Comparison of ENCODE assay signal across 11 mouse cellular contexts in the genomic region with DNA sequence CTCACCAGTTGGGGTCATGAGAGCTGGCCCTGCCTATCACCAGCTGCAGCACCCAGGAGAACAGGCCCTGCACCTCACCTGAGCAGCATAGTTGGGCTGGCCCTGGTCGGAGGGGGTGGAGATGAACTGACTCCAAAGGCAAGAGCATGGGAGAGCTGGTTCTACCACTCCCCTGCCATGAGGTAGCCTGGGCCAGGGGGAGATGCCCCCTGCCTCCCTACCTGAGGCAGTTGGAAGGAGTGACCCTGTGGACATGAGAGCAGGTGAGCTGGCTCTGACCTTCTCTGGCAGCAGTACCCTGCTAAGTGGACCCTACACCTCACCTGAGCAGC. TPM values are rescaled to one million over a fixed set of nuclear protein-coding genes. Genes with fewer than 3 reads are reported as not detected.
A peak's percentile ranks its signal among the peaks of the same experiment; 100 is the strongest.
DNase-seq lines count a peak whose midpoint lies in the region; ATAC-seq and TF ChIP-seq lines count a peak whose summit lies in the region.
"Had no signal": no experiment of that assay in that cellular context is flagged by ENCODE, and none has a peak within 500 bp of the region (broad histone marks: within the 10 kb centered on the region; RNA-seq: fewer than 3 reads in every experiment).

No protein-coding gene starts in this region.

- H3K4me2 ChIP-seq in intestine, embryonic 15.5 days (replicated peaks): no peak overlapping the region
- H3K4me2 ChIP-seq in intestine, postnatal 0 days (replicated peaks; ENCODE audit: low read depth): no peak overlapping the region
- H3K4me2 ChIP-seq in limb, embryonic 15.5 days: no peak overlapping the region
- H3K4me2 ChIP-seq: forebrain, embryonic 13.5 days had no signal

- H3K27ac ChIP-seq in intestine, embryonic 15.5 days: no peak overlapping the region
- H3K27ac ChIP-seq in intestine, postnatal 0 days (ENCODE audit: low read depth, low read length): no peak overlapping the region
- no peak overlapping the region for H3K27ac ChIP-seq in limb, embryonic 15.5 days
- H3K27ac ChIP-seq: forebrain, embryonic 13.5 days had no signal

- H3K27me3 ChIP-seq in intestine, embryonic 15.5 days (replicated peaks): no peaks in the 10 kb centered on the region
- H3K27me3 ChIP-seq in intestine, postnatal 0 days (replicated peaks; ENCODE audit: control insufficient read depth, insufficient read depth, low read length): no peaks in the 10 kb centered on the region
- no peaks in the 10 kb centered on the region for H3K27me3 ChIP-seq in limb, embryonic 15.5 days
- H3K27me3 ChIP-seq: forebrain, embryonic 13.5 days had no signal

- peak; percentile 51 for ATAC-seq in intestine, embryonic 15.5 days
- ATAC-seq in intestine, postnatal 0 days: no peak
- 0 out of 2 replicates have a peak, but pooled peaks have one; percentile 10 for ATAC-seq in limb, embryonic 15.5 days (ENCODE audit: insufficient number of reproducible peaks, low FRiP score, low TSS enrichment, low read depth)
- ATAC-seq: forebrain, embryonic 13.5 days; inflammation-experienced regulatory T-cells, adult 6 months had no signal

- WGBS in intestine, embryonic 15.5 days: 93% methylated on average over 1 of the region's 1 CpGs
- WGBS in intestine, postnatal 0 days: 85% methylated on average over 1 of the region's 1 CpGs
- WGBS in limb, embryonic 15.5 days: 78% methylated on average over 1 of the region's 1 CpGs

- no peak for TF ChIP-seq CTCF in intestine, postnatal 0 days (IDR thresholded peaks at IDR 0.05; ENCODE audit: low read depth)

- no peaks in the 10 kb centered on the region for H3K4me1 ChIP-seq in intestine, embryonic 15.5 days (replicated peaks)
- H3K4me1 ChIP-seq in intestine, postnatal 0 days (replicated peaks; ENCODE audit: control insufficient read depth, insufficient read depth, low read length): no peaks in the 10 kb centered on the region
- no peaks in the 10 kb centered on the region for H3K4me1 ChIP-seq in limb, embryonic 15.5 days
- H3K4me1 ChIP-seq: forebrain, embryonic 13.5 days had no signal

- H3K9ac ChIP-seq in intestine, embryonic 15.5 days: no peak overlapping the region
- H3K9ac ChIP-seq in intestine, postnatal 0 days (ENCODE audit: low read depth, low read length): no peak overlapping the region
- H3K9ac ChIP-seq in limb, embryonic 15.5 days: no peak overlapping the region
- H3K9ac ChIP-seq: forebrain, embryonic 13.5 days had no signal

- H3K4me3 ChIP-seq in intestine, embryonic 15.5 days (replicated peaks): no peak overlapping the region
- H3K4me3 ChIP-seq in intestine, postnatal 0 days (ENCODE audit: low read depth, low read length): no peak overlapping the region
- H3K4me3 ChIP-seq in limb, embryonic 15.5 days: no peak overlapping the region
- H3K4me3 ChIP-seq: forebrain, embryonic 13.5 days; myocyte had no signal

- H3K36me3 ChIP-seq in intestine, embryonic 15.5 days: no peaks in the 10 kb centered on the region
- no peaks in the 10 kb centered on the region for H3K36me3 ChIP-seq in intestine, postnatal 0 days (ENCODE audit: control insufficient read depth, insufficient read depth)
- no peaks in the 10 kb centered on the region for H3K36me3 ChIP-seq in limb, embryonic 15.5 days

- peak; percentile 26 for DNase-seq in urinary bladder, adult 2 months (ENCODE audit: low spot score)
- DNase-seq in urinary bladder, postnatal 4 days (ENCODE audit: low spot score in 2 of 2): no peak
- no peak for DNase-seq in thymus, postnatal 0 days (ENCODE audit: low spot score)
- DNase-seq in gastrocnemius, postnatal 25 days: no peak
- DNase-seq: lung, adult 18-20 months had no signal

- no peaks in the 10 kb centered on the region for H3K9me3 ChIP-seq in intestine, embryonic 15.5 days
- H3K9me3 ChIP-seq in intestine, postnatal 0 days (ENCODE audit: control insufficient read depth): no peaks in the 10 kb centered on the region
- H3K9me3 ChIP-seq in limb, embryonic 15.5 days: no peaks in the 10 kb centered on the region

RNA-seq across cellular contexts. Expression of gene Abhd12, which starts 19.8 kb away (rescaled TPM):
- 52.5 and 53.3 TPM in 2 replicates for polyA plus RNA-seq in intestine, embryonic 15.5 days (2015; fragmentation: Nextera tagmentation; extraction: Ambion mirVana)
- 40.5 and 41.5 TPM in 2 replicates for polyA plus RNA-seq in intestine, postnatal 0 days (2015; fragmentation: Nextera tagmentation; extraction: Ambion mirVana)
- 204 and 249 TPM in 2 replicates for polyA plus RNA-seq in urinary bladder, adult 2 months (2012; rRNA removed)
- polyA plus RNA-seq in limb, embryonic 15.5 days (2015; fragmentation: Nextera tagmentation; extraction: Ambion mirVana): 75.3 and 78.8 TPM in 2 replicates
- polyA plus RNA-seq in thymus, postnatal 0 days (2015; fragmentation: Nextera tagmentation; extraction: Ambion mirVana): 52.6 and 53.3 TPM in 2 replicates
- 10 to 100 TPM; 24.7 to 24.8 TPM for total RNA-seq in gastrocnemius, postnatal 25 days (2021)

RNA-seq across cellular contexts. Expression of gene Gins1, which starts 20.5 kb away (rescaled TPM):
- polyA plus RNA-seq in intestine, embryonic 15.5 days (2015; fragmentation: Nextera tagmentation; extraction: Ambion mirVana): 28.1 and 32.4 TPM in 2 replicates
- 9.1 and 9.7 TPM in 2 replicates for polyA plus RNA-seq in intestine, postnatal 0 days (2015; fragmentation: Nextera tagmentation; extraction: Ambion mirVana)
- polyA plus RNA-seq in urinary bladder, adult 2 months (2012; rRNA removed): 2.6 and 4.3 TPM in 2 replicates
- polyA plus RNA-seq in limb, embryonic 15.5 days (2015; fragmentation: Nextera tagmentation; extraction: Ambion mirVana): 28.9 and 29.1 TPM in 2 replicates
- polyA plus RNA-seq in thymus, postnatal 0 days (2015; fragmentation: Nextera tagmentation; extraction: Ambion mirVana): 55.4 and 58.4 TPM in 2 replicates
- total RNA-seq in gastrocnemius, postnatal 25 days (2021): 1 to 10 TPM; 1.6 to 2.3 TPM
